Mouse (Mus musculus) heart, adult 8-10 months (tissue): ENCODE measurements around the gene Gm9767. TPM values are rescaled to one million over a fixed set of nuclear protein-coding genes. Genes with fewer than 3 reads are reported as not detected.

Experiments
- DNase-seq: peaks from one replicate; pipeline ENCODE4 v3.0.0; 2022; ENCODE audit warnings: low spot score
- total RNA-seq, 4 experiments: library from RNA; stranded (reverse); gene quantifications; 2 replicates each; pipeline ENCODE4 v1.2.4; 2022

Gm9767 gene
- not detected for total RNA-seq

DNA sequence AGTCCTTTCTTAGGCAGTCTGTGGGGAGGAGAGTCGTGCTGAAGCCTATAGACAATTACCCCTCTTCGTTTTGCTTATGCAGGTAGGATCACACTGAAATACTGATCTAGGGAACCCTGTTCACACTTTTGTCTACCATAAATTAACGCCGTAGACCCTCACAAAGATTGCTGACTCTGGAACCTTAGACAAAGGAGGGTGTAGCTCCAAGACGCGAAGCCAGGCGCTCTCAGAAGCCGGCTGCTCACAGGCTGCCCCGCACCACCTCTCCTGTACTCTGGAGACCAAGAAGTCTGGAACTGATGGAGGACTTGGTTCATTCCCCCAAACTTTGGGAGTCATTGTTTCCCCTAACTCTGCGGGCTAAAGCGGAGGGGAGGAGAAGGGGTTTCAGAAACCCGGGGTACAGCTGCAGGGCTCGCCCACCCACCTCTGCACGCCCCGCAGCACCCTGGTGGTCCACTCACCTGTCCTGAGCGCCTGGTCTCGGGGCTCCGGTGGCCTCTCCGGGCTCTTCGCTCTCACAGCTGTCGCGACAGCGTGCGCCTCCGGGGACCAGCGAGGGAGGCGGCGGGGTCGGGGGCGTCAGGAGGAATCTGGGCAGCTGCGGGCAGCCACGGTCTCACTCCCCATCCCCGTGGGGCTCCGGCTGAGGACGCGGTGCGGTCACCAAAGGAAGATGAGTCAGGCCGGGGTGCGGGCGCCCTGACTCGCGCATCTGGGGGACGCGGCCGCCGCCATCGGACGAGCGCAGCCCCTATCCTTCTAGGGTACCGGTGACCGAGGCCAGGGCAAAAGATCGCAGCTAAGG is at the start of gene Gm9767:
Gm9767 (plus strand) TSS at position 585 of the 811 bp plus-strand sequence.
- DNase-seq: no peak

DNA sequence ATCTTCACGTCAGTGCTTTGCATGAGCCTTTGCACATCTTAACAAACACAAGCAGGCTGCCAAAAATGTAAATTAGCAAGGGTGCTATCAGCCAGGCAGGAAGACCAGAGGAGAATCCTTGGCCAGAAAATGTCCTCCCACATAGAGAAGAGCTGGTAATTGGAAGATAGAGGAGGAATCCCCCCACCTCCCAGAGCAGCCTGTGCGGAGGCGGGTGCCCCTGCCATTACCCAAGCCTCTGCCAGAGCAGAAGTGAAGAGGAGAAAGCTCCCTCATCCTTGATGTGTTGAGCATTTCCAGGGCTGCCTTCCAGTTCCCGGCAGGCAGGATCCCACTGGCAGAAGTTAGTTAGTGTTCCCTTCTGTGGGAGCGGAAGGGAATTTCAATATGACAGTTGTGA is 43.1 kb upstream of the Gm9767 start:
- DNase-seq: no peak

DNA sequence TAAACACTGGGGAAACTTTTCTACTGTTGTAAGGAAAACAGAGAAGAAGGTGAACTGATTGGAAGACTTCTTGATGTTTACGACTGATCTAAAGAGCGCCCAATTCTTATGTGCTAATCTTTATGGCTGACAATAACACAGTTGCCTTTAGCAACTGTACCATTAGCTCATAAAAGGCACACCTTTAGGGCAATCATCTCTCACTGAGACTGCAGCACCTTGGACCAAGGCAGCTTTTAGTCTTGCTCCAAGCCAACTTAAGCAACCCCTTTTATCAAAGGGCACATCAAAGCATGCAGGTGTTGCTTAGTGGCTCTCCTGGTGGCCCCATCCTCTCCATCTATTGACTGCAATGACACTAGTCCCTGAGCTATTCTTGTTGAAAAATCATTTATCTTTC is 26.9 kb upstream of the Gm9767 start:
- DNase-seq: no peak

DNA sequence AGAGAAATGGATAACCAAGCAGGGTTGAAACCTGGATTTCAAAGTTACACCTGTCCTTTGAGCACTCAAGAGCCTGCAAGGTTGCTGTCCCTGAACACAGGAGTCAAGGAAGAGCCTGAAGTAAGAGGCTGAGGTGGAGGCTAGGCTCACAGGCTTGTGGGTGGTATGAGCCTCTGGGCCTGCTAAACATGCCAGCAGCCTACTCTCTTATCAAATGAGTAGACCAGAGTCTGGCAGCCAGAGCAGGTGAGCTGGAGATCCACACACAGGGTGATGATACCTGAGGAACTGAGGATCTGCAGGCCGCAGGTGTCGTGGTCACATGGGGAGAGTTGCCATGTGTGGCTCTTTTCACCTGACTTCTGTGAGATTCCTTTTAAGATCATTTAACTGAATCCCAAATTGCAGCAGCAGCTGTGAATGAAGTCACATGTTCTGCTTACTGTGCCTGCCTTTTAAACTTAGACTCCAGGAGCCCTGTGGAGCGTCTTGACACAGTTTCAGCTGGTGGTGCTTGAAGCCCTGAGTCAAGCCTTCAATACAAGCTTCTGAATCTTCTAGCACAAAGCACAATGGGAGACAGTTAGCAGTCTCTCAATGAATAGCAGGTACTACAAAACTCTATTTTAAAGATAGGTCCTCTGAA is 18.3 kb upstream of the Gm9767 start:
- DNase-seq: no peak

DNA sequence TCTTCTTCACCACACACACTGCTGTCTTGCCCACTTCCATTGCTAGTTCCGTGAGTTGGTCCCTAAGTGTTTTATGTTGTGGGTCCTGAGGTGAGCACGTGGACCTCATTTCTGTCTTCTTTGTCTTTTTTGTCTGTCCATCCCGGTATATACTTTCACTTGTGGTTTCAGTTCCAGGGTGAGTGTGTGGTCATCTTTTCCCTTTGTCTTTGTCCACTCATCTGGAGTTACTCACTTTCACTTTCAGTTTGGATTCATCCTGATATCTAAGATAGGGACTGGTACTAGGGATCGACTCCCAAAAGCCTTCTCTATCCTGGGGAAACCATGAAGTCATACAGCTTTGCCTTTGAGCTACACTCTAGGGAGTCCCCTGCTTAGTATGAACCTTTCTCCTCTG is 15.0 kb upstream of the Gm9767 start:
- no peak for DNase-seq

DNA sequence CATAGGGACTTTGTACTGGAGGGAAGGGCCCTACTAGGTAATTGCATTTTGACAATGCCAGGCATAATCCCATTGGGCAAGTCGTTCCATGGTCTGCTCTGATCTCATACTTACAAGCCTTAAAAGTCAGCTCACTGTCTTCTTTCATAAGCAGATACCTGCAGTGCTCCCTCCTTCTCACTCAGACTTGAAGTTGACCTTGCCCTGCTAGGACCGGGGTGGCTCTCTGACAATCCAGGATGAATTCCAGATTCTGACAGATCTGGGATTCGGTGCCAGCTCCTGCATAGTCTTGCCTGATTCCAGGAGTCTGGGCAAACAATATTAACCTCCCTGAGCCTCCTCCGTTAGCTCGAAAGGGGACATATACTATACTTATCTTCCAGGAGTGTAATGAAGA is 6.1 kb upstream of the Gm9767 start:
- DNase-seq: no peak

DNA sequence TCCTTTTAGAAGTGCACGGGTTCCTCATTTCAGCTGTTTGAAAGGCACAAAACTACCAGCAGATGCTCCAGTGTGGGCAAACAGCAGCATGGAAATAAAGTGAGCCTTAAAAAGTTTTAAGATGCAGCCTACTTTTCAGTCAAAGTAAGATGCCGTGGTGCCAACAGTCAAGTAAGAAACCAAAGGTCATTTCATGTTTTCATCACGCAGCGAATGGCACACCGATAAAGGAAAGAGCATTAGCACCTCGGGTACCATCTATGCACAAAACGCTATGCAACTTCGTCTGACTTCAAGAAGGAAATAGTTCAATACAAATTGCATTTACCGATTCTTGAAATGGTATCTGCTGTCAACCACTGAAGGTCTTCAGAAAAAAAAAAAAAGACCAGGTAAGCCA is 1.1 kb upstream of the Gm9767 start:
- no peak for DNase-seq

DNA sequence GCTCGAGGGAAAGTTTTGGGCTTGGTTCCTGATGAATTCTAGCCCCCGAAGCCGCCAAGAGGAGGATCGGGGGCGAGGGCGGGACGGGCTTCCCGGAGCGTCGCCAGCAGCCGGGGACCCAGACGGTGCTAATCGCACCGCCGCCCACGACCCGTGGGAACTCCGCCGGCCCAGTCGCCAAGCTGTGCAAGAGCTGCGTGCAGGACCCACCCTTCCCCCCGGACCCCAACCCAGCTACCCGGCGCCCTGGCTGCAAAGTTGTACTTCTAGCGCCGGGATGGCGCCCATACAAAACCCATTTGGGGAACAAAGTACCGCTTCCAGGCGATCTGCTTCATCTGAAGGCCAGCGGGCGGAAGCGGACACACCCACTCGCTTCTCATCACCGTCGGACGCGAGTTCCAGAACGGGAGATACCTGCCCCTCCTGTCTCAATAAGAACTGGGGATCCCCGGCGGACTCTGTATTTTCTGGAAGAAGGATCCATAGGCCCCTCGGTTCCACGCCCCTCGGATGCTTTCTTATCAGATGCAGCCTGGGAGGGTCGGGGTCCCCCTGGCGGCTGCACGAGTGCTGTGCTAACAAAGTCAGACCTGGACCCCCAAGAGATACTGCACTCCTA is 577 bp downstream of the Gm9767 start, which contains the start of gene Tmem200a:
Tmem200a (minus strand) TSS at position 532 of the 622 bp plus-strand sequence.
- DNase-seq: peak; percentile 1

DNA sequence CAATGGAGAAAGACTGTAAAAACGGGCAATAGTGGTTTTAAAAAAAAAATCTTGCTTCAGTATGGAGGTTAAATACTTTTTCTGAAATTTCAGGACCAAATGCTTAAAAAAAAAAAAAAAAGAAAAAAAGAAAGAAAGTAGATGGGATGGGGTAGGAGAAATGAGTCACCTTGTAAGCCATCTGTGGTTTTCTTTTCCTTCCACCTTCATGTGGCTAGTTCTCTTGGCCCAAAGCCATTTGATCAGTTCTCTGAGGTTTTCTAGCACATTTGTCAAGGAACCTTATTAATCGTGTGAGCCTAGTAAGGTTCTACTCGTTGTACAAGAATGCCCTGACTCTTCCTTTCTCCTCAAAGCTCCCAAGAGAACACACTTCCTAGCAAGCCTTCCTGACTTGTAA is 1.6 kb downstream of the Gm9767 start:
- DNase-seq: no peak

DNA sequence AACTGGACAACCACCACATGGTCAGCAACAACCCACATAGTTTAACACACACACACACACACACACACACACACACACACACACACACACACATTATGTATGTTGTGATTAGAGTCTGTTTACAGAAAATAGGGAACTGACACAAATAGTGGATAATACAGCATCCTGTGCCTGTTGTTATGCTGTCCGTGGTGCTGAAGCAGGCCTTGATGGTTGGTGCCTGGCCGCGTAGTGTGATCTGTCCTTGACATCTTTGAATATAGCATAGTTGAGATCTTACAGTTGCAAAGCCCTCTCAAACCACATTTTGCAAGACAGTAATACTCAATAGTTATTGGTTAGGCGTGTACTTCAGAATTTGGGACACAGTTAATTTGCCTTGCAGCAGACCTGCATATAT is 4.0 kb downstream of the Gm9767 start:
- no peak for DNase-seq

DNA sequence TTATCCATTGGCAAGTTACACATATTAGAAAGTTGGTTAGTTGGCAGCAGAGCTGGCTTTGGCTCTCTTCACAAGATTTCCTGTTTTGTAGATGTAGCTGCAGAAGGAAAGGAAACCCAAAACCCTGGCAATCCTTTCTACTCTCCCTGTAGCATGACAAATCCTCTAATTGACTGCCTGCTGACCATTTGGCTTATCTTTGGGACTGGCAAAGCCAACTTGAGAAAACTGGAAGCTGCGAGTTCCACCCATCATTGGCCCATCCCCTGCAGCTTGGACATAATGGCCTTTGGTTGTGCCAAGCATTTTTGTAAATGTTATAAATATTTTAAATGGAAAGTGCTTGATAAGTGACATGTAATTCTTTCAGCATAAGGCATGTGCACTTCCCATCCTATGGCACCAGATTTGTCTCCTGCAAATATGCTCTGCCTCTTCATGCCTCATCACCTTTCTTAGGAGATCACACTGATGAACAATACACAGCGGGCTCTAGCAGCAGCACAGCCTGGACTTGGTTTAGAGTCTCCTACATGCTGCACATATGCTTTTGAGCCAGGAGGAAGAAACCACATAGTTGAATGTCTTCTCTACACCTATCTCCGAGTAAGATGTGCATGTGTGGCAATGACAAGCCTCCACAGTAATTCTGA is 25.4 kb downstream of the Gm9767 start:
- DNase-seq: no peak

DNA sequence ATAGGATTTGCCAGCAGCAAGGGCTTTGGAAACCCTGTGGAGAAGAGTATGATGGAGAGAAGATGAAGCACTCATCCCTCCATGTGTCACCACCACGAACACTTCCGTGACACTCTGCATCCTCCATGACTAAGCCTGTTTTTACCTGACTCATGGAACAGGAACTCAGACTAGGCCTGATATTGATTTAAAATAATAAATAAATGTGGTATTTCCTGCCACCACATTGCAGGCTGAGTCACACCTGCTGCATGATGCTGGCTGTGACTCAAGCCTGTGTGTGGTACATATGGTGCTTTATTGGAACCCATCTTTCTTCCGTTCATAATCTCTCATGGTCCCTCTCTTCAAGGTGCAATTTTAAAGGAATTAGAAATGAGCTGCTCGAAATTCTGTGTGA is 36.4 kb downstream of the Gm9767 start:
- no peak for DNase-seq

DNA sequence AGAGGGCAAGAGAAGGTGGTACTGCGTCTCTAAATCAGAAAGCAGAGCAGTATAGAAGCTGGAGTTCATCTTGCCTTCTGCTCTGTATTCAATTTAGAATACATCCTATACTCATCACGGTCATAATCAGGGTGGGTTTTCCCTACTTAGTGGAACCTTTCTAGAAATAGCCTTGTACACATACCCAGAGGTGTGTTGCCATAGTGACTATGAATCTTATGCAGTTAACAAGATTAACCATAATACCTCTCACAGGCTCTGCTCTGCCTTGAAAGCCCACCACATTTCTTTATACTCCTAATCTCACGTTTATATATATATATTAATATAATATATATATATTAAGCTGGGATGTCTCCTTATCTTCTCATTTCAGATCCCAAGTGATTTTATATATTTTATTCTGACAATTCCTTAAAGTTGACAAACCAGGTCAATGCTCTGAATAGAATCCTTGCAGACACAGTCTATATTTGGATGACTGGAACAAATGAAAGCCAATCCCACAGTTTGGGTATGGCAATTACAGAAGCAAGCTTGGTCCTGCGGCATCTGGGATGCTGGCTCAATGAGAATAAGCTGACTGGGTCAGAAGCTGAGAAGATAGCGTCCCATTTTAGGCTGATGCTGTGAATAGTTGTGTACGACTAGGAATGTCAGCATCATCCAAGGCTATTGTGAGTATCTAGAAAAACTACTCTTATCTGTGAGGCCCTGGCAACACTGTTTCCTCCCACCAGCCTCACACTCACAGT is 41.2 kb downstream of the Gm9767 start:
- DNase-seq: no peak

DNA sequence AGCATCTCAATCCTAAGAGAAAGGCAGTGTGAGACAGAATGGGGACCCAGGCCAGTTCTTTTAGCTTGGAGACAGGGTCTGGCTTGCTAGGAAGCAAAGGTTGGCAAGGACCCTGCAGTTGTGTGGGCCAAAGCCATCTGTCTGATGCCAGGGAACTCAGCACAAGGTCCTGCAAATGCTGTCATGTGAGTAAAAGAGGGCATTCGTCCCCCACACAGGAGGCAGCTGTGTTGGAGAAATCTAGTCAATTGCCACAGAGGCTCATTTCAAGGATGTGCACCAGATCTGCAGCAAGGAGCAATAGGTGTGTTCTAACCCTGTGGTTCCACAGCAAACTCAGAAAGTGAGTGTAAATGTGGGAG is 41.7 kb downstream of the Gm9767 start:
- no peak for DNase-seq

Other genes starting within 250 kb of the Gm9767 start
- gene Tmem200a, start 797 bp downstream of the Gm9767 start, total RNA-seq: under 1 TPM in 3 of 4 experiments, not detected in 1; 0.05 to 0.09 (median 0.06) TPM
- gene Samd3, start 151.5 kb downstream of the Gm9767 start, total RNA-seq: not detected